Mouse (Mus musculus) MEL (cell line): Measurements from ENCODE around the gene Plxna4.

Source experiments
- KAT2A ChIP-seq: conservative IDR thresholded peaks from 2 replicates; pipeline ENCODE4 v1.6.1; 2012; ENCODE audit warnings: low read depth, low read length, improper control_type of control experiment, inconsistent platforms
- MEF2A ChIP-seq: IDR thresholded peaks from 2 replicates; pipeline ENCODE4 v1.6.1; 2014; ENCODE audit warnings: low read depth, mild to moderate bottlenecking, inconsistent platforms, low read length, improper control_type of control experiment; ENCODE audit not compliant: poor library complexity, insufficient replicate concordance, severe bottlenecking; ENCODE audit errors: extremely low read depth
- TCF12 ChIP-seq: IDR thresholded peaks from 2 replicates; pipeline ENCODE4 v1.6.1; 2014; ENCODE audit warnings: low read depth, mild to moderate bottlenecking, inconsistent platforms, low read length, improper control_type of control experiment, moderate library complexity
- ZC3H11A ChIP-seq: IDR thresholded peaks from 2 replicates; pipeline ENCODE4 v1.6.1; 2012; ENCODE audit warnings: low read depth, mild to moderate bottlenecking, inconsistent platforms, low read length, improper control_type of control experiment

- TF ChIP-seq TCF12 (no peak), ZC3H11A (no peak), KAT2A (no peak), MEF2A (no peak)
Observed at GRCm38 (mm10) chr6:32359675-32360074, 228.3 kb downstream of the Plxna4 start.
